Mouse (Mus musculus) G1E (cell line): ENCODE results near the gene Rrn3. TPM values are rescaled to one million over a fixed set of nuclear protein-coding genes. Genes with fewer than 3 reads are reported as not detected.
"Not testable (repeated sequence)": the region's sequence is repeated elsewhere in the genome, so short reads cannot be mapped to it uniquely, and the experiment has no call there.

Experiments
- ATAC-seq: 2 replicates; pipeline ENCODE4 v1.8.0; 2016; ENCODE audit warnings: mild to moderate bottlenecking; ENCODE audit not compliant: insufficient number of reproducible peaks, poor library complexity, low FRiP score, severe bottlenecking; ENCODE audit errors: extremely low read depth
- DNase-seq: peaks from one replicate; pipeline ENCODE4 v3.0.0; 2012; ENCODE audit warnings: low spot score
- H3K27me3 ChIP-seq: 2 replicates; pipeline ENCODE4 v1.6.1; 2012; ENCODE audit warnings: mild to moderate bottlenecking, low read length, inconsistent platforms; ENCODE audit not compliant: insufficient read depth
- H3K36me3 ChIP-seq: replicated peaks from 2 replicates; pipeline ENCODE3; 2012; ENCODE audit warnings: mild to moderate bottlenecking, inconsistent platforms
- H3K4me1 ChIP-seq: 2 replicates; pipeline ENCODE4 v1.6.1; 2012; ENCODE audit warnings: low read depth, low read length, inconsistent platforms, mixed read lengths; ENCODE audit not compliant: insufficient read depth
- H3K4me3 ChIP-seq: 2 replicates; pipeline ENCODE4 v1.5.1; 2012; ENCODE audit warnings: low read depth, mild to moderate bottlenecking, inconsistent platforms, low read length, moderate library complexity, mixed read lengths
- H3K9me3 ChIP-seq: replicated peaks from 2 replicates; pipeline ENCODE4 v1.6.1; 2012; ENCODE audit warnings: inconsistent platforms
- CTCF ChIP-seq: IDR thresholded peaks from 2 replicates; pipeline ENCODE4 v1.5.1; 2012; ENCODE audit warnings: low read depth, low read length, inconsistent platforms, mixed read lengths
- GATA1 ChIP-seq: IDR thresholded peaks from 2 replicates; pipeline ENCODE4 v1.6.1; 2012; ENCODE audit warnings: borderline replicate concordance, low read length, inconsistent platforms, mixed read lengths
- GATA2 ChIP-seq: IDR thresholded peaks from 2 replicates; pipeline ENCODE4 v1.6.1; 2012; ENCODE audit warnings: low read depth, low read length, inconsistent platforms, borderline replicate concordance
- POLR2AphosphoS5 ChIP-seq: IDR thresholded peaks from 2 replicates; pipeline ENCODE4 v1.6.1; 2012; ENCODE audit warnings: low read depth, low read length, inconsistent platforms; ENCODE audit not compliant: insufficient replicate concordance
- TAL1 ChIP-seq: conservative IDR thresholded peaks from 2 replicates; pipeline ENCODE4 v1.6.1; 2012; ENCODE audit warnings: low read depth, low read length, inconsistent platforms, mixed read lengths
- polyA plus RNA-seq: library from polyadenylated mRNA; stranded (reverse); fragments of >175 nt; gene quantifications from 2 replicates; pipeline ENCODE4 v1.2.3, GENCODE M21; 2012
- total RNA-seq, 2 experiments: library from RNA; stranded (forward) in 1 of 2; stranded (reverse) in 1 of 2; fragments of 200-1000 nt in 1 of 2; fragments of >200 nt in 1 of 2; fragmentation: Nextera tagmentation in 1 of 2; gene quantifications; 2 replicates each; pipeline ENCODE4 v1.2.3; 2014 to 2017

Rrn3 gene
- total and polyA plus RNA-seq, 3 experiments = 21.2 to 72.3 (median 67.6) TPM

DNA sequence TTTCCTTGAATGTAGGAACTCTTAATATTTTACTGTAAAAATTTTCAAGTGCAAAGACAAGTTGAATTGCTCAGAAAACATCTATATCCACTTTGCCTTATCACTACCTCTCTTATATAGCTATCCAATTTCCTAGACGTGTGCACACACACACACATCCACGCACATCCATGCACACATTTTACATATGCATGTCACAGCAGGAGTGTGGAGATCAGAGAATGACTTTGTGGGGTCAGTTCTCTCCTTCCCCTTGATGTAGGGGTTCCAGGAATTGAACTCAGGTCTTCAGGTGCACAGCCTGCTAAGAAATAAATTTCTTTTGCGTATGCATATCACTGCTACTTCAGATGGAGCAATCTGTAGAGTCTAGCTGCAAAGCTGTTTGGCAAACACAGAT lies 32.4 kb upstream of the Rrn3 start:
- ATAC-seq (no peak), DNase-seq (no peak)
- H3K36me3 ChIP-seq = no peaks in the 10 kb centered on the region
- TF ChIP-seq CTCF = no peak
- no peak for TF ChIP-seq GATA2
- TF ChIP-seq POLR2AphosphoS5 = no peak
- TF ChIP-seq GATA1 = no peak
- no peak for TF ChIP-seq TAL1
- peaks cover 3% of the 10 kb centered on the region; the same call in 1 of the 2 replicates for H3K4me1 ChIP-seq
- H3K4me3 ChIP-seq = no peak overlapping the region
- H3K27me3 ChIP-seq = peaks cover 3% of the 10 kb centered on the region
- no peaks in the 10 kb centered on the region for H3K9me3 ChIP-seq

DNA sequence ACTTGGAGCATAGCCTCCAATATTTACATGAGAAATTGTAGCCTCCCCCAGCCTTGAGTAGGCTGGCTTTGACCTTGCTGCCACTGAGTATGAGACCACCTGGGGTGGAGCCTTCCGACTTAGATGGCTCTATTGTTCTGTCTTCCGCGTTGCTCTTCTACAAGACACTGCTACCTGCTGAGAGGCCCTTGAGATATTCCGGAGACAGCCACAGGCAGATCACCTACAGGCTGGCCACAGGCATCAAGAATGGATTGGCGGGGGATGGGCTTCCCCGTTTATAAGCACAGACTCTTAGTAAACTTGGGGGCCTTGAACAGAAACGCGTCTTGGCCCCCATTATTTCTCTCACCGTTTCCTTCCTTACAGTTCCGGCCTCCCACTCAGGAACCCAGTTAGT lies 31.7 kb upstream of the Rrn3 start:
- ATAC-seq, H3K4me1 ChIP-seq, H3K36me3 ChIP-seq, H3K4me3 ChIP-seq, H3K27me3 ChIP-seq, DNase-seq, H3K9me3 ChIP-seq: not testable (repeated sequence)

DNA sequence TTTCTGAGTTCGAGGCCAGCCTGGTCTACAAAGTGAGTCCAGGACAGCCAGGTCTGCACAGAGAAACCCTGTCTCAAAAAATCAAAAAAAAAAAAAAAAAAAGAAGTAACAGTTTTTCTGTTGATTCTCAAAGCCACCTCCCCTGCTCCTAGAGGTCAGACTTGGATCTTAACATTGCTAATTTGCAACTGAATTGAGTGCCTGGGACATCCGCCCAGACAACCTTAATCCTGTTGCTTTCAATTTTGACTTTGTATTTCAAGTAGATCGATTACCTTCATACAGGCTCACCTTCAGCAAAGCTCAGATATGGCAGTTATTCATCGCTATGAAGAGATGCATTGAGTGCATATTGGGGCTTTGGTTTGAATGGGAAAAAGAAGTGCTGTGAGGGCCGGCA lies 31.2 kb upstream of the Rrn3 start:
- peaks cover 3% of the 10 kb centered on the region for H3K27me3 ChIP-seq

DNA sequence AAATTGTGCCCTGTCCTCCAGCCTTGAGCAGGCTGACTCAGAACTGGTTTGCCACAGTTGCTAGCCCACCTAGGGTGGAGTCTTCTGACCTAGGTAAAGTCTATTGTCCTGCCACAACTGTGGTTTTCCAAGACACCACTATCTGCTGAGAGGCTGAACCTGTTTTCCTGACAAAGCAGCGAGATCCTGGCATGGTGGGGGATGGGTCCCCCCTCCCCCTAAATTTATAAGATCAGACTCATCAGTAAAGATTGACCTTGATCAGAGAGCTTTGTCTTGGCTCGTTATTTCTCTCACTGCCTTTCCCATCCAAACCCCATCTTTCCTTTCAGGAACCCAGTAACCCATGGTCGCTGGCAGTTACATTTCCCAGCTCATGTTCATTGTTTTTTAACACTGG lies 30.5 kb upstream of the Rrn3 start:
- DNase-seq = no peak
- H3K36me3 ChIP-seq = no peaks in the 10 kb centered on the region
- no peak for TF ChIP-seq POLR2AphosphoS5
- TF ChIP-seq GATA2 = no peak
- no peak for TF ChIP-seq GATA1
- no peak for TF ChIP-seq CTCF
- no peak for TF ChIP-seq TAL1
- H3K4me1 ChIP-seq = peaks cover 7% of the 10 kb centered on the region
- H3K4me3 ChIP-seq = no peak overlapping the region
- no peak for ATAC-seq
- peaks cover 8% of the 10 kb centered on the region for H3K27me3 ChIP-seq
- no peaks in the 10 kb centered on the region for H3K9me3 ChIP-seq

More for the DNA sequence above, 31.2 kb upstream of the Rrn3 start:
- ATAC-seq (no peak), DNase-seq (no peak)
- no peaks in the 10 kb centered on the region for H3K36me3 ChIP-seq
- peaks cover 3% of the 10 kb centered on the region for H3K4me1 ChIP-seq
- TF ChIP-seq GATA1 = no peak
- no peak for TF ChIP-seq POLR2AphosphoS5
- no peak for TF ChIP-seq TAL1
- H3K9me3 ChIP-seq = no peaks in the 10 kb centered on the region
- H3K4me3 ChIP-seq = no peak overlapping the region

DNA sequence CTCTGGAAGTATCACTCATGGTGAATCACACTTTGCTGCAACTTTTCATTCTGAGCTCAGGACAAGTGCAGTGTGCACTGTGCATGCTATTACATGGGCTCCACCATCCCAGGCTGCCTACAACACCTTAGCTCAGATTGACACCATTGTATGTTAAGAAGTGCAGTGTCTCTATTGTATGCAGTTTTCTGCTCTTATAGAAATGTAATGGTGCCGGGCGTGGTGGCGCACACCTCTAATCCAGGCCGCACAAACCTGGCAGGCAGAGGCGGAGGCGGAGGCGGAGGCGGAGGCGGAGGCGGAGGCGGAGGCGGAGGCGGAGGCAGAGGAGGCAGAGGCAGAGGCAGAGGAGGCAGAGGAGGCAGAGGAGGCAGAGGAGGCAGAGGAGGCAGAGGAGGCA lies 29.9 kb upstream of the Rrn3 start:
- H3K4me1 ChIP-seq = peaks cover 7% of the 10 kb centered on the region
- peaks cover 8% of the 10 kb centered on the region for H3K27me3 ChIP-seq
- ATAC-seq = no peak
- no peak overlapping the region for H3K4me3 ChIP-seq
- no peaks in the 10 kb centered on the region for H3K36me3 ChIP-seq
- DNase-seq = no peak
- H3K9me3 ChIP-seq = no peaks in the 10 kb centered on the region
- TF ChIP-seq CTCF = no peak
- TF ChIP-seq TAL1 = no peak
- TF ChIP-seq POLR2AphosphoS5 = no peak
- no peak for TF ChIP-seq GATA1
- no peak for TF ChIP-seq GATA2

DNA sequence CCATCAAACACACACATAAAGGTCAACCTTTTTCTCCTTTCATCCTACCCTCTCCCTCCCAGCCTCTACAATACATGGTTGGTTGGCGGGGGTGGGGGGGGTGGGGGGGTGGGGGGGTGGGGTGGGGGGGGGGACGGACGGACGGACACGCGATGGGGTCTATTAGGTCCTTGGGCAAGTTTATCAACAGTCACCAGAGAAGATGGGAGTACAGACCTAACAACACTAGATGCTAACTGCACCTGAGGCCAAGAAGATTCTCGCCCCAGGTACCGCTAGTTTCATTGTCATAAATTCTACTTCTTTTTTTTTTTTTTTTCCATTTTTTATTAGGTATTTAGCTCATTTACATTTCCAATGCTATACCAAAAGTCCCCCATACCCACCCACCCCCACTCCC lies 26.5 kb upstream of the Rrn3 start:
- Histone ChIP-seq H3K4me1 (peaks cover 7% of the 10 kb centered on the region), H3K9me3 (no peaks in the 10 kb centered on the region), H3K36me3 (no peaks in the 10 kb centered on the region), H3K27me3 (peaks cover 8% of the 10 kb centered on the region; the same call in 1 of the 2 replicates), H3K4me3 (no peak overlapping the region)
- TF ChIP-seq CTCF (no peak), GATA2 (no peak), TAL1 (no peak), POLR2AphosphoS5 (no peak), GATA1 (no peak)
- no peak for DNase-seq
- ATAC-seq = no peak

DNA sequence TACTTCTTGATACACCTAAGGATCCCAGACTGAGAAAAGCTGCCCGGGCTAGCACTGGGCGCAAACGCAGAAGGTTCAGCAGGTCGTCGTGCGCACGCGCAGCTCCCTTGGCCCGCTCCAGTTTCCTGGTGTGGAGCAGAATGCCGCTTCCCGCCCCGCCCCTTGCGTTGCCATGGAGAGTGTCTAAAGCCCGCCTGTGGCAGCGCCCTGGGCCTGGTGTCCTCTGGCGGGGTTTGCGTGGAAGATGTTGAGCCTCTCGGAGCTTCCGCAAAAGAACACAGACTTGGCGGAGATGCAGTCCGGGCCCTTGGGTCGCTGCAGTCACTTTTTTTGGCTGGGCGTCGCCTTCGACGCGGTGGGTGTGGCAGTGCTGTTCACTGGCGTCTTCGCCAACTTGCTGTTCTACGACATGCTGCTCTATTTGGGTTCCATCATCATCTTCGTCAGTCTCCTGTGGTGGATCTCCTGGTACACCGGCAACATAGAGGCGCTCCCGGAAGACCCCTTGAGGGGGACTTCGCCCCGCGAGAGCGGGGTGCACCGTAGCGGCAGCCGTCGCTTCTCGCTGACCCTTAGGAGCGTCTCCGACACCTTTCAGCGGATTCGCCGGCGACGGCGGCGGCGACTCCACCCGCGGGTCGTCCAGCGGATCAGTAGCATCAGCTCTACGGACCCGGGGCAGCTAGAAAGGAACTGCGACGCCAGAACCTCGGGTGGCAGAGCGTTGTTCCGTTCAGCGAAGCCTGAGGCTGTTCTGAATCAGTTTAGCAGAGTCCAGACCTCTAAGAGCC lies 25.9 kb upstream of the Rrn3 start:
- Histone ChIP-seq H3K27me3 (peaks cover 8% of the 10 kb centered on the region; the same call in 1 of the 2 replicates), H3K9me3 (no peaks in the 10 kb centered on the region), H3K36me3 (no peaks in the 10 kb centered on the region), H3K4me3 (peak overlapping the region; percentile 61; the same call in 1 of the 2 replicates), H3K4me1 (peaks cover 7% of the 10 kb centered on the region)
- DNase-seq (peak; percentile 63), ATAC-seq (peak; percentile 40)
- TF ChIP-seq POLR2AphosphoS5 (no peak), GATA1 (no peak), GATA2 (no peak), TAL1 (no peak), CTCF (no peak)
